Comparison of ENCODE assay signal across 17 mouse cellular contexts in genomic region chr2:12197711-12198110, GRCm38 (mm10).
"Had no signal": no experiment of that assay in that cellular context is flagged by ENCODE, and none has a peak within 500 bp of the region (broad histone marks: within the 10 kb centered on the region; RNA-seq: fewer than 3 reads in every experiment).

No protein-coding gene starts in this region.

- H3K36me3 ChIP-seq: lung, embryonic 15.5 days; midbrain, embryonic 13.5 days; midbrain, embryonic 15.5 days; neural tube, embryonic 12.5 days; stomach, embryonic 15.5 days had no signal

- ATAC-seq: lung, postnatal 0 days; midbrain, embryonic 13.5 days; midbrain, embryonic 15.5 days had no signal

- H3K4me1 ChIP-seq: lung, embryonic 15.5 days; megakaryocyte, embryonic 14.5 days; midbrain, embryonic 13.5 days; midbrain, embryonic 15.5 days; neural tube, embryonic 12.5 days; stomach, embryonic 15.5 days had no signal

- DNase-seq: lung, adult 2 months; lung, postnatal 14 days; lung, postnatal 36 days; right cerebral cortex, postnatal 14 days; thymus, adult 2 months; thymus, postnatal 25 days; thymus, postnatal 4 days had no signal

- H3K4me3 ChIP-seq: lung, embryonic 15.5 days; megakaryocyte, embryonic 14.5 days; midbrain, embryonic 13.5 days; midbrain, embryonic 15.5 days; neural tube, embryonic 12.5 days; stomach, embryonic 15.5 days had no signal

- H3K9ac ChIP-seq: lung, embryonic 15.5 days; midbrain, embryonic 13.5 days; midbrain, embryonic 15.5 days; neural tube, embryonic 12.5 days; stomach, embryonic 15.5 days had no signal

- H3K9me3 ChIP-seq: lung, embryonic 15.5 days; megakaryocyte, embryonic 14.5 days; midbrain, embryonic 13.5 days; midbrain, embryonic 15.5 days; neural tube, embryonic 12.5 days; stomach, embryonic 15.5 days had no signal

- H3K4me2 ChIP-seq: lung, embryonic 15.5 days; midbrain, embryonic 11.5 days; midbrain, embryonic 13.5 days; midbrain, embryonic 15.5 days; neural tube, embryonic 12.5 days; stomach, embryonic 15.5 days had no signal

- H3K27me3 ChIP-seq: lung, embryonic 15.5 days; megakaryocyte, embryonic 14.5 days; midbrain, embryonic 13.5 days; midbrain, embryonic 15.5 days; neural tube, embryonic 12.5 days; stomach, embryonic 15.5 days had no signal

- H3K27ac ChIP-seq: lung, embryonic 15.5 days; macrophage; midbrain, embryonic 13.5 days; midbrain, embryonic 15.5 days; neural tube, embryonic 12.5 days; stomach, embryonic 15.5 days; stomach, postnatal 0 days had no signal
